Mouse (Mus musculus) embryonic stem cell, embryonic (primary cell): ENCODE measurements around the gene Trp53tg5.

ENCODE experiments used
- CTCF ChIA-PET, 4 experiments: fragments of 300-600 bp in 2 of 4; fragments of 350-600 bp in 2 of 4; sonication (Branson Sonifier 250); formaldehyde crosslinking; loops; one replicate each; lab custom pipeline; 2022; ENCODE audit warnings: inconsistent platforms in 2 of 4; lab: Charles Lee
- POLR2A ChIA-PET, 4 experiments: fragments of 300-600 bp in 2 of 4; fragments of 350-600 bp in 2 of 4; sonication (Branson Sonifier 250); formaldehyde crosslinking; loops; one replicate each; lab custom pipeline; 2022; ENCODE audit warnings: antibody characterized with exemption in 4 of 4, inconsistent platforms in 1 of 4; lab: Charles Lee

The Trp53tg5 gene

DNA sequence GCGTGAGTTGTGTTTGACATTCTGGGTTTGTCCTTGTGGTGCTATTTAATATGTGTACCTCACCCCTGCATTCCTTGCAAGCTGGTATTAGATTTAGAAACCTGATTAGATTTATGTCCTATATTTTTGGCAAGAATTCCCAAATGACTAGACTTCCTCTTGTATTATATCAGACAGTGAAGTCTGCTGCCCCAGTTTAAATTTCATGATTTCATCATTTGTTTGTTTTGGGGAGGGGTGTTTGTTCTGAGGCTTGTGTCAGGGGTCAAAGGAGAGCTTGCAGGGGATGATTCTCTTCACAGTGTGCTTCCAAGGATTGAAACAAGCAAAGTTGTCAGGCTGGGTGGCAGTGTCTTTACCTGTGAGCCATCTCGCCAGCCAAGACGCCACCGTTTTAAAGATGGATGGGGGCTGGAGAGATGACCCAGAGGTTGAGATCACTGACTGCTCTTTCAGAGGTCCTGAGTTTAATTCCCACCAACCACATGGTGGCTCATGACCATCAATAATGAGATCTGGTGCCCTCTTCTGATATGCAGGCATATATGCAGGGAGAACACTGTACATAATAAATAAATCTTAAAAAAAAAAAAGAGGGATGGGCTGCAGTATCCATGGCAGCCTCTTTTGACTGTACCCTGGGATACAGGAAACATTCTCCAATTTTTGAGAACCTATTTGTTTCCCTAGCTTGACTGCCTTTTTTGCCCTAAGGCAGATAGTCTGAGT, 32.3 kb upstream of the Trp53tg5 start:
- CTCF ChIA-PET, result interaction anchor here in 2 of 4 experiments (0.7 to 2.5 kb wide), 5 partner anchors 12 to 45 kb away, joined by 3 to 7 read pairs (median 4); partner anchors contain the start of gene Gm20458 (in 1 of the 2)
- POLR2A ChIA-PET, result interaction anchor here in 2 of 4 experiments (0.6 to 3.6 kb wide), 11 partner anchors 8 to 89 kb away, joined by 3 to 20 read pairs (median 3); partner anchors contain the start of gene Pigt (in 1 of the 2)

- POLR2A ChIA-PET, result interaction anchor here in 1 of 4 experiments (0.7 kb wide), 1 partner anchor 44 kb away, joined by 4 read pairs; the partner anchor contains the start of gene Gm20458
- CTCF ChIA-PET, result interaction anchor here in 3 of 4 experiments (0.7 to 1.5 kb wide), 6 partner anchors 12 to 115 kb away, joined by 3 to 6 read pairs (median 3); partner anchors contain the start of gene Gm20458 (in 1 of the 3)
Observed at GRCm38 (mm10) chr2:164504919-164505318, 31.4 kb upstream of the Trp53tg5 start.

DNA sequence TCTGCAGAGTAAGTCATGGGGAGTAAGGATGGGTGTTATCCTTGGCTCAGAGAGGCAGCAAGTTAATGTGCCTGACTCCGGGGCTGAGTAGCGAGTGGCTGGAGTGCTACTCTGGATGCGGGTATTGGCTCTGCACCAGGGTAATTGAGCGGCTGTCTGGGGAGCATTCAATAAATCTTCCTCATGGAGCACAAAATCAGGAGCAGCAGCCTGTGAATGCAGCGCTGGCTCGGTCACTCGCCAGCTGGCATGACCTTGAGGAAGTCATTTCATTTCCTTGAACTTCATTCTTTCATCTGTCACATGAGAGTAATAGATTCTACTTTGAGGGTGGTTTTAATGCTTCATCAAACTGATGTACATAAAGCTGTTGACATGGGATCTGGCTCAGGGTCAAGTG, 27.0 kb upstream of the Trp53tg5 start:
- POLR2A ChIA-PET, result interaction anchor here in 2 of 4 experiments (1.3 to 1.5 kb wide), 2 partner anchors 10 to 27 kb away, joined by 4 to 6 read pairs; partner anchors contain the start of gene Trp53tg5 (in 1 of the 2)
- CTCF ChIA-PET, result interaction anchor here in 2 of 4 experiments (0.6 to 1.8 kb wide), 2 partner anchors 30 to 44 kb away, joined by 3 to 5 read pairs; partner anchors contain the start of gene Sys1 (in 1 of the 2)

- ChIA-PET POLR2A (interaction anchor here in 3 of 4 experiments (0.6 to 1.5 kb wide), 4 partner anchors 11 to 378 kb away, joined by 3 to 6 read pairs (median 4); partner anchors contain the start of gene Trp53tg5 (in 1 of the 3)), CTCF (interaction anchor here in 3 of 4 experiments (0.5 to 1.8 kb wide), 9 partner anchors 11 to 117 kb away, joined by 3 to 5 read pairs (median 3); no protein-coding TSS in a partner anchor)
Observed at GRCm38 (mm10) chr2:164499317-164499716, 25.8 kb upstream of the Trp53tg5 start.

GRCm38 (mm10) chr2:164497691-164498268, 24.3 kb upstream of the Trp53tg5 start:
- CTCF ChIA-PET, result interaction anchor here in 3 of 4 experiments (0.5 to 1.7 kb wide), 4 partner anchors 9 to 108 kb away, joined by 3 to 11 read pairs (median 4); no protein-coding TSS in a partner anchor
- POLR2A ChIA-PET, result interaction anchor here (0.6 to 2.9 kb wide), 27 partner anchors 9 to 427 kb away, joined by 3 to 20 read pairs (median 4); partner anchors contain the start of genes Gm20458 (in 2 of the 4), Sdc4 (in 2 of the 4), Stk4 (in 1 of the 4) and Tomm34 (in 1 of the 4)

GRCm38 (mm10) chr2:164496847-164497690, 23.5 kb upstream of the Trp53tg5 start, which contains the start of gene Pigt:
Pigt (plus strand) TSS chr2:164497520.
- CTCF ChIA-PET, result interaction anchor here in 3 of 4 experiments (0.5 to 1.7 kb wide), 4 partner anchors 10 to 107 kb away, joined by 3 to 11 read pairs (median 4); no protein-coding TSS in a partner anchor
- POLR2A ChIA-PET, result interaction anchor here (0.6 to 2.9 kb wide), 28 partner anchors 10 to 426 kb away, joined by 3 to 20 read pairs (median 4); partner anchors contain the start of genes Gm20458 (in 2 of the 4), Sdc4 (in 1 of the 4), Stk4 (in 1 of the 4) and Sys1 (in 1 of the 4)

- CTCF ChIA-PET, result interaction anchor here in 2 of 4 experiments (1.4 to 1.7 kb wide), 2 partner anchors 26 to 106 kb away, joined by 3 to 11 read pairs; no protein-coding TSS in a partner anchor
Observed at GRCm38 (mm10) chr2:164496331-164496730, 22.8 kb upstream of the Trp53tg5 start.

GRCm38 (mm10) chr2:164494126-164494525, 20.6 kb upstream of the Trp53tg5 start:
- ChIA-PET CTCF (interaction anchor here in 3 of 4 experiments (0.6 to 1.8 kb wide), 4 partner anchors 24 to 959 kb away, joined by 3 to 6 read pairs (median 3); no protein-coding TSS in a partner anchor), POLR2A (interaction anchor here in 2 of 4 experiments (0.7 to 2.8 kb wide), 7 partner anchors 8 to 51 kb away, joined by 3 to 10 read pairs (median 3); partner anchors contain the start of gene Sdc4 (in 2 of the 2))

More at GRCm38 (mm10) chr2:164496331-164496730, 22.8 kb upstream of the Trp53tg5 start:
- POLR2A ChIA-PET, result interaction anchor here in 3 of 4 experiments (0.9 to 2.9 kb wide), 12 partner anchors 9 to 79 kb away, joined by 3 to 9 read pairs (median 5); partner anchors contain the start of genes Gm20458 (in 1 of the 3), Sdc4 (in 1 of the 3), Sys1 (in 1 of the 3) and Wfdc2 (in 1 of the 3)

- CTCF ChIA-PET, result interaction anchor here in 3 of 4 experiments (1.0 to 4.6 kb wide), 7 partner anchors 17 to 98 kb away, joined by 3 to 28 read pairs (median 5); no protein-coding TSS in a partner anchor
- POLR2A ChIA-PET, result interaction anchor here in 3 of 4 experiments (0.7 to 4.2 kb wide), 14 partner anchors 9 to 317 kb away, joined by 3 to 18 read pairs (median 3); partner anchors contain the start of genes Gm20458 (in 2 of the 3), Acot8 (in 1 of the 3), Pigt (in 1 of the 3) and Sdc4 (in 1 of the 3)
Observed at GRCm38 (mm10) chr2:164487812-164488211, 14.3 kb upstream of the Trp53tg5 start.

DNA sequence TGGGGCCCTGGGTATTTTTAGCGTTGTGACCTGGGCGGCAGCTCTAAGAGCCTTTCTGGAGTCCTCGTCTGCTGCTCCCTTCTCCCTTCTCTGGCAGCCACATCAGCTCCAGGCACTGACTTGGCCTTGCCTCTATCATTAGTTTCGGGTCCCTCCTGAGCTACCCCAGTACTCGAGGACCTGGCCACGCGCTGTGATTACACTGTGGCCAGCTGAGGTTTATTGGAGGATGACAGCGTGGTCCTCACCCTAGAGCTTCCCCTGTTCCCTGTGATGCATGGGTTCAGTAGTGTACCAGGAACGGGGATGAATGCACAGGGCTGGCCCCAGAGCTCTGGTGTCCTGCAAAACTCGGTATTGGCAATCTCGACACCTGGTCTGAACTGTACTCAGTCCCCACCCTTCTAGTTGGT, 13.6 kb upstream of the Trp53tg5 start:
- ChIA-PET CTCF (interaction anchor here (0.5 to 4.6 kb wide), 13 partner anchors 13 to 265 kb away, joined by 3 to 28 read pairs (median 4); partner anchors contain the start of gene Gm20458 (in 1 of the 4)), POLR2A (interaction anchor here in 3 of 4 experiments (0.6 to 4.2 kb wide), 18 partner anchors 10 to 317 kb away, joined by 3 to 18 read pairs (median 3); partner anchors contain the start of genes Gm20458 (in 2 of the 3), Pigt (in 2 of the 3), Sdc4 (in 2 of the 3) and Acot8 (in 1 of the 3))

DNA sequence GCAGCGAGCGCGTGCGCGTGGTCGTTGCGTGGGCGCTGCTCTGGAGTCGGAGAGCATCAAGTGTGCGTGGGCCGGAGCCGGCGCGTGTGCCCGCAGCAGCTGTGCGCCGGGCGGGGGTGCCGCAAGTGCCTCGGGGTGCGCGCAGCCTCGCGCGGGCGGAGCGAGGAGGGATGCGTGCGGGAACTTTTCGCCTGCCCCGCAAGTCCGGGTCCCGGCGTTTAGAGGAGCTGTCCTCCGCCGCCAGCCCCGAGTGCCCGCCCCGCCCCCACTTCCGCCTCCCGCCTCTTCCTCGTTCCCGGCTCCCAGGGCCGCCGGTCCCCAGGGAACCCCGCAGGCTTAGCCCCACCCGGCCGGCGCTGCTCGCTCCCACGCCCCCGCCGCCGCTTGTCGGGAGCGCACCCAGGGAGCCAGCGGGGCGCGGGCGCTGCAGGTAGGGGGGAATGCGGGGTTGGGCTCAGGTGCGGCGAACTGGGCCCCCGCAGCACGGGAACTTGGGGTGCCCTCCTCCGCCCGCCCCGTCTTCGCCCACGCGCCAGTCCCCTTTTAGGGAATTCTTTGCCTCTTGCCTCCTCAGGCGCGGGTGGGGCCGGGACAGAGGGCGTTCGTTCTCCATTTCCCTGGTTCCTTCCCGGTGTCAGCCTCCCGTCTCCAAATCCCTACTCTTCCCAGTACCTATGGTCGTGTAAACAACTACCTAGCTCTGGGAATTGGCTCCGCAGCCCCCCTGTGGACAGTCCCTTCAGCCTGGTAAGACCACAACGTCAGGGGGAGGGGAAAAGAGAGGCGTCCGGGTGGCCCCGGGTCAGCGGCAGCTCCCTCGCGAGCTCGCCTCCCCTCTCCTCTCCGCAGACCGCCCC, 13.0 kb upstream of the Trp53tg5 start:
- ChIA-PET POLR2A (interaction anchor here in 3 of 4 experiments (0.5 to 4.2 kb wide), 17 partner anchors 11 to 333 kb away, joined by 3 to 18 read pairs (median 4); partner anchors contain the start of genes Pigt (in 2 of the 3), Sdc4 (in 2 of the 3) and Gm20458 (in 1 of the 3)), CTCF (interaction anchor here (0.6 to 4.6 kb wide), 13 partner anchors 12 to 266 kb away, joined by 3 to 28 read pairs (median 4); partner anchors contain the start of gene Gm20458 (in 1 of the 4))

DNA sequence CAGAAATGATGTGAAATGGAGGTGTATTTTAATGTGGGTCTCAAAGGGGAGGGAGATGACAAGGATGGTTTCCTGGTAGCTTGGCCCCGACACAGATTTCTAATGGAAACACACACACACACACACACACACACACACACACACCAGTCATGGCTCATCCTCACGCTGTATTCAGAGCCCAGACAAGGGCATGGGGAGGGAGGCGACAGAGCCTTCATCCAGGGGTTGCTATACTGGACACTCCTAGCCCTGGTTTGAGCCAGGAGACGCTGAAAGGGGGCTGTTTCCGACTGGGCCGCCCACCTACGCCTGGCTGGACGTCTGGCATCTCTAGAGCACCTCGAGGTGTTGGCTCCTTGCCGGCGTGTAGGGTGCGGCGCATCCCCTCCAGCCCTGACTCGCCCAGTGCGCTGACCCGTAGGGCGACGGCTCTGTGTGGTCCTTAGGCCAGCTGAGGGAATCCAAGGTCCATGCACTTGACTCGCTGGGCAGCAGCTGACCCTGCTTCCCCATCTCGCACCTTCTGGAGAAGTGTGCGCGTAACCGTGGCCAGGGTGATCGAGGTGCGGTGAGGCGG, 12.2 kb upstream of the Trp53tg5 start, which contains the start of gene Dbndd2:
TSS of gene Dbndd2 (plus strand) at position 426 of the 577 bp plus-strand sequence.
- POLR2A ChIA-PET, result interaction anchor here in 3 of 4 experiments (1.0 to 4.2 kb wide), 7 partner anchors 21 to 45 kb away, joined by 3 to 18 read pairs (median 3); partner anchors contain the start of genes Sdc4 (in 2 of the 3) and Gm20458 (in 1 of the 3)

GRCm38 (mm10) chr2:164470254-164470653, 3.3 kb downstream of the Trp53tg5 start:
- ChIA-PET POLR2A (interaction anchor here (0.5 to 2.5 kb wide), 47 partner anchors 9 to 284 kb away, joined by 3 to 27 read pairs (median 4); partner anchors contain the start of genes Gm20458 (in 4 of the 4), Sdc4 (in 2 of the 4), Sys1 (in 2 of the 4) and Pigt (in 1 of the 4)), CTCF (interaction anchor here (0.5 to 2.6 kb wide), 97 partner anchors 9 to 906 kb away, joined by 3 to 58 read pairs (median 4); partner anchors contain the start of genes Gm20458 (in 4 of the 4), Eppin (in 2 of the 4), Sdc4 (in 2 of the 4) and Slpi (in 2 of the 4))

More for the DNA sequence above, 12.2 kb upstream of the Trp53tg5 start, which contains the start of gene Dbndd2:
- CTCF ChIA-PET, result interaction anchor here in 3 of 4 experiments (0.6 to 4.6 kb wide), 7 partner anchors 15 to 683 kb away, joined by 3 to 28 read pairs (median 5); no protein-coding TSS in a partner anchor

GRCm38 (mm10) chr2:164466787-164467186, 6.7 kb downstream of the Trp53tg5 start:
- POLR2A ChIA-PET, result interaction anchor here in 3 of 4 experiments (0.8 to 2.9 kb wide), 13 partner anchors 8 to 63 kb away, joined by 3 to 14 read pairs (median 4); partner anchors contain the start of genes Sys1 (in 2 of the 3) and Sdc4 (in 1 of the 3)
- CTCF ChIA-PET, result interaction anchor here in 2 of 4 experiments (0.6 to 1.0 kb wide), 4 partner anchors 38 to 1499 kb away, joined by 3 to 9 read pairs (median 6); no protein-coding TSS in a partner anchor
